Mouse (Mus musculus): ENCODE measurements around the gene Alg9.
A peak's percentile ranks its signal among the peaks of the same experiment; 100 is the strongest.
"Not testable (repeated sequence)": the region's sequence is repeated elsewhere in the genome, so short reads cannot be mapped to it uniquely, and the experiment has no call there.

The Alg9 gene

DNA sequence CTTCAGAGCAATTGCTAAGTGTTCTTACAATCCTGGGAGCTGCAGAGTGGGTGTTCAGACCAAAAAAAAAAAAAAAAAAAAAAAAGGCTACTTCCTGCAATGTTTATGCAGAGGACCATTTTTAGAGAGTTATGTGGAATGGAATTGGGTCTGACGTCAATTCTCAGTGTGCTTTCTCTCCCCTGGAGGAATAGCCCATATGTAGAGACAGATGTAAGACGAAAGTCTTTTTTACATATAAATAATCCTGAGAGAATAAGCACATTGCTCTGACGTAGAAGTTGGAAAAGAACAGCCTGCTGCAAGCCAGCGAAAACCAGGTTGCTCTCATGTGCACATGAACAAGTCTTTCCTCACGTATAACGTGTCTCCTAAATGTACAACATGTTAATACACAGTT lies 44.9 kb downstream of the Alg9 start:
- DNase-seq: no peak

DNA sequence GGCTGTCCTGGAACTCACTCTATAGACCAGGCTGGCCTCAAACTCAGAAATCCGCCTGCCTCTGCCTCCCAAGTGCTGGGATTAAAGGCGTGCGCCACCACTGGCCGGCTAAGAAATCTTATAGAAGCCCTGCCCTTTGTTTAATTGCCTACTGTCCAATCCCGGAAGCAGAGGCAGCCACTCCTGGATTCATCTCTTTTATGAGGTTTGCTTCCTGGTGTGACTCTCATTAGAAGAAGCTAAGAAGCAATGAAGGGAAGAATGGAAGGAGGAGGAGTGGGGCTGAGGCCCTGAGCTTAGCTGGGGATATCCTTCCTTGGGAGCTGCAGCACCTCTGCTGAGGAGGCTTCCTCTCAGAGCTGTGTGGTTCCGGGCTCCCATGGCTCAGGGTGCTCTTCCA lies 46.8 kb downstream of the Alg9 start:
- DNase-seq: no peak

DNA sequence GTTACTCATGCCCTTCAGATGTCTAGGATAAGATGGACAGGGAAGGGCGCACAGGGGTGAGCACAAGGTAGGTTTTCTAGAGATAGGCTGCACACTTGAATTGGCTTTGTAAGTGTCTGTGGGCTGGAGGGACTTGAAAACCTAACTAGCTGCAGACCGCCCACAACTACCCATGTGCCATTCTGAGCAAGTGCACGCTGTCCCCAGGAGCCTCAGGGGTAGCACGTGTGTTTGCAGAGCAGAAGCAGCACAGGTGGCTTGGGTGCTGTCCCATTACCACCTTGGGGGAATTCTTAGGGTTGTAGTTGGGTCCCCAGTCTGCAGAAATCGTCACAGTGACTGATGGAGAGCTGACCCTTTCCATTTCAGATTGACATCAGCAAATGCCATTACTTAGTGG lies 47.4 kb downstream of the Alg9 start:
- DNase-seq: no peak

DNA sequence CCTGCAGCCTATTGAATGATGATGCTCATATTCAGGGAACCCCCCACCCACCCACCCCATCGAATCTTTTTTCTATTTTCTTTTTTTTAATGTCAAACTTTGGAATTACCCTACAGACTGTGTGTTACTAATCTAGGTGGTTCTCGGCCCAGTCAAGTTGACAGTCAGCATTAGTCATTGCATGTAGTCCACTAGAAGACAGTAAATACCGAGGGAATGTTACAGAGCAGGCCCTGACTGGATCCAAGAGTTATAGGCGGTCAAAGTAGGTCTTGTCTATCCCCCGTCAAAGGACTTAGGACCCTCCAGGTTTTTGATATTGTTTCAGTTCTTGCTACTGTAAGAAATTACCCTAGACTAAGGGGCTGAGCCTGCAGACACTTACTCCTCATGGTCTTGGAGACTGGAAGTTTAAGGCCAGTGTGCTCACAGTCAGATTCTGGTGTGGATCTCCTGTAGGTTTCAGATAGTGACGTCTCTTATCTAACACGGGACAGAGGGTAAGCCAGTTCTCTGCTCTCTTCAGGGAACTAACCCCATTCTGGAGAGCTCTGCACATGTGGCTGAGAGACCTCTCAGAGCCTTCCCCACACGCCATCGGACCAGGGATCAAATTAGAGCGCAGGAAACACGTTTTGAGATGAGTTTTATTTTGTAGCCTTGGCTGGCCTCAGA lies 49.1 kb downstream of the Alg9 start:
- no peak for DNase-seq

DNA sequence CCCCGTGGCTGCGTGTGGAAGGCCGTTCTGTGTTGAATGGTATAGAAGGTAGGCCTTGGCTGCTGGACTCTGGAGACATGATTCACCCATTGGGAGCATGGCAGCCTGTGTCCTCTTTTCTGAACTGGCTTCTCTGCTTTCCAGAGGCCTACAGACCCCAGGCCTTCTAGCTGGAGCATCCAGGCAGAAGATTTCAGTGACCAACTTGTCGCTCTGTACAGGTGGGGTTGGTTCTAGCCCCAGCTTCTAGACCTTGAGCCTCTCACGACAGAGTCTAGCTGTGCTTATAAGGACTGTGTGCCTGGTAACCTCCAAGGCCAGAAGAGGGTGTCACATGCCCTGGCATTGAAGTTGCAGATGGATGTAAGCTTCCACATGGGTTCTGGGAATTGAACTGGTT lies 56.7 kb downstream of the Alg9 start:
- no peak for DNase-seq

DNA sequence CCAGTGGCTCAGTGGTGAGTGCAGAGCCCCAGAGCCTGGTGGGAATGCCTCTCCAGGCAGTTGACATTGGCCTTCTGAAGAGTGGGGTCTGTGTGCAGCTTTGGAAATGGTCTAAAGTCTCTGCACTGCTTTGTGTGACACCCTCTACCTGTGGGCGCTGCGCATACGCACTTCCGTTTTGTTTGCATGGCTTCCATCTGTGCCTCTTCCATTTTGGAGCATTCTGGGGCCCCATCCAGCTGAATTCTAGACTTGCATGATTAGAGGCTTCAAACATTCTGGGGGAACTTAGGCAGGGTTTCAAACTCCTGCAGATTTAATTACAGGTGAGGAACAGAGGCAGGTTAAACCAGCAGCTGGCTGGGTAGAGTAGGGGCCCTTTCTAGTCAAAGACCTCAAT lies 57.3 kb downstream of the Alg9 start:
- no peak for DNase-seq

DNA sequence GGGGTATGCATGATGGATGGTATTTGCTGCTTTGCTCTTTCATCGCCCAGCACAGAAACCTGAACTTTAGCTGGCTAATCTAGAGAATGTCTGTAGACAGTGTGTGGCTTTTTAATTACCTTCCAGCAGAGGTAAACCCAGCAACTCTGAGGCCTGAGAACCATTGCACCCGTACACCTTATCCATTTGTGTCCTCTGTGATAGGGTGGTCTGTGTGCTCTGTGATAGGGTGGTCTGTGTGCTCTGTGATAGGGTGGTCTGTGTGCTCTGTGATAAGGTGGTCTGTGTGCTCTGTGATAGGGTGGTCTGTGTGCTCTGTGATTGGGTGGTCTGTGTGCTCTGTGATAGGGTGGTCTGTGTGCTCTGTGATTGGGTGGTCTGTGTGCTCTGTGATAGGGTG lies 57.8 kb downstream of the Alg9 start:
- DNase-seq: not testable (repeated sequence)

DNA sequence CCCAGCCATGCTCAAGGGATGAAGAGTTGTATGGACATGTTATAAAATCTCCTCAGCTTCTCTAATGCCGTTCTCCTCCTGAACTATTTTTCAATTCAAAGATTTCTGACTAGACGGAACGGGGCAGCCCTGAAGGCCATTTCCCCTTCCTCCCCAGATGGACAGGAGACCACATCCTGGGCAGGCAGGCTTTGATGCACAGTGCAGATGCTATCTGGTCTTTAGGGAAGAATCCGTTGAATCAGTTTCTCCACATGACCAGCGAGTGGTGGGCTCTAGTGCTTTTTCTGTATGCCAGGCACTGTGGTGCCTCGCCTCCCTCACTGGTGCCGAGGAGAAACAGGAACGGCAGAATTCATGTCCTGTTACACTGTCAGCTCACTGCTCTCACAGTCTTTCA lies 59.0 kb downstream of the Alg9 start:
- no peak for DNase-seq

DNA sequence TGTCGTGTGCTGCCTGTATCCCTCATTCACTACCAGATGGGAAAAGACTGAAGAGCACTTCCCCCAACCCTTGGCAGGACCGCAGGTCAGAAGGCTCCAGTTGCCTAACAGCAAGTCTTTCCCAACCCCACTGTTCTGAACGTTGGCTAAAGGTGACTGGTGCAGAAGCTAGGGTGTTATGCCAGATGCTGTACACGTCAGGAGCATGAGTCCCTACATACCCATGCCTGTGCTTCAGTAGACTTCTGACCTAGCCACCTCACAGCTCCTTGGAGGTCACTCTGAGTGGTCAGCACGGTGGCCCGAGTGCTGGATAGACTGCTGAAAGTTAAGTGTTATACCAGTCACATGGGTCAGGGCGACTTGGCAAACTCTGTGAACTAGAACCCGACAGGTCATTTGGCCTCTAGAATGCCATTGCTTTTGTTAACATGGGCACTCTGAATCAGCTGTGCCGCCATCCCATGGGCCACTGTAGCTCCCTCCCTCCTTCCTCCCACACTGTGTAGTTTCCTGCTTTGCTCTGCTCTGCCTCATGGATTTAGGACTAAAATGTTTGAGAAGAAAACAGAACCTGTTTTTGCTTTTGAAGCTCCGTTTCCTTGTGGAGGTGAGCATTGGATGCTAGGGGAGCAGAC lies 60.4 kb downstream of the Alg9 start:
- no peak for DNase-seq

DNA sequence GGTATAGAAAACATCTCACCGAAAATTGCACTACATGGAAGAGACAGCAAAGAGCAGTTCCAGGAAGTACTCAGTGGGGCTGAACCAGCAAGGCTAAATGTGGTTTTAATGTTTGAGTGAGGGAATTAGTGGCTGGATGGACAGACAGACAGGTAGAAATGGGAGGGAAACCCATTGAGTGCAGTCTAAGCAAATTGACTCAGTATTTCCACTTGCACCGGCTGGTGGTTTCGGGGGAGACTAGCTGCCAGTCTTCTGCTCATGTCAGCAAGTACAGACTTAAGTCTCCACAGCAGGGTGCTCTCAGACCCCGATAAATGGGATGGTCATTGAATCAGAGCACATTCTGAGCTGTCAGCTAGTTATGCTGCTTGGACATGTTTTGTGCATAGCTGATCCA lies 61.3 kb downstream of the Alg9 start:
- no peak for DNase-seq

DNA sequence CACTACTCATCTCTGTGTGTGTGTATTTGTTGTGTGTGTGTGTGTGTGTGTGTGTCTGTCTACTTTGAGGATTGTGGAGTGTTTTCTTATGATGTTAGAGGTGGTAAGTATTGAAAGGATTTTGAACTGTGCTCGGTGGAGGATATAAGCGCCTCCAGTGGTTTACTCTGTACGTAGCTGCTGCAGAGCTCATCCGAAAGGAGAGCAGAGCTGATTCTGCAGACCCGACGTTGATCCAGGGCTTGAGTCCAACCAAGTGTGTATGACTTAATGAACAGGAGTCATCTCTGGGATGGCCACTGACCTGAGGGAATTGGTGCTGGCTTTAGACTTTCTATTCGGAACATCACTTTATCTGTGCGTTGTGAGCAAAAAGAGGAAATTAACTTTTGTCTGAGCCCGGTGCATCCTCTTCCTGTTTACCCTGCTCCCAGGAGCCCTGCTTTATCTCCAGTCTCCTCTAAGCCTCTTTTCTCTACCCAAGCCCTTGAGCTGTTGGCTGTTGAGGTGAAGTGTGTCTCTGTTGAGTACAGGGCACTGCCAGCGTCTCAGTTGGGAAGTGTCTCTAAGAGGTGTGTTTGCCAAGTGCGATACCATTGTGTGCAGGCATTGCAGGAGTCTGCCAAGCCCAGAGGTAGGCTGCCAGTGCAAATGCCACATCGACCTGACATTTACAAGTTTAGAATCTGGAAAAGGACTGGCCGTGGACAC lies 66.4 kb downstream of the Alg9 start:
- peak; percentile 67 to 72 for DNase-seq

DNA sequence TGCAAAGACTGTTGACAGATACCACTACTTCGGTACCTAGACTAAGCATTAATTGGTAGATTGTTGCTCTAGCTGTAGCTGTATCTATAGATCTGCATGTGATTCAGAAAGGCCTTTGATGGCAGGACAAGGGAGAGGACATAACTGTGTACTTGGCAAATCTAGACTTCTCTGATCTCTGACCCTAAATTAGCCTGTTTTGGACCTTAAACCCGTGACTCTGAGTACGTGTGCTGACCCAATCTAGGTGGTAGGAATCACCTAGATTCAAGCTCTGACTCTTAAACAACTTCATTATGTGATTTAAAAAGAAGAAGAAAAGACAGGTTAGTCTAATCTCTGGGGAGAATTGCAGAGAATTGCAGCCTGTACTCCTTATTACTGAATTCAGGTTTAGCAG lies 70.3 kb downstream of the Alg9 start, which contains the start of gene Ppp2r1b:
Gene Ppp2r1b (plus strand): TSS at position 221 of the 400 bp plus-strand sequence.
- DNase-seq: no peak

DNA sequence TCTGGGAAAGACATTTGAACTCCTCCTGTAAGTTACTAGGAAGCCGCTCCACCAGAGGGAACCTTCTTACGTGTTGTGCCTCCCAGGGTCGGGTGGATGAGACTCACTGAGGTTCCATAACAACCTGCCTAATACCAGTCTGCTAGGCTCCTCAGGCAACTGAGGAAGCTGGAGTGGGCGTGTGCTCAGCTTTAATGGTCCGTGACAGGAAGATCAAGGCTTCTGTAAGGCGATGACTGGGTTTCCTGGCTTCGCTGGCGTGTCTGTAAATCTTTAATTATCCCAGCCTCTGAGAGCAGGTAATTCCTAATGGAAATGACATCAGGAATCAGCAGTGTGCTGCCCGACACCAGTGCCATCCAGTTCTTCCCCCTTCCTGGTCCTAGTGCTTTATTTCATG lies 70.7 kb downstream of the Alg9 start:
- no peak for DNase-seq

DNA sequence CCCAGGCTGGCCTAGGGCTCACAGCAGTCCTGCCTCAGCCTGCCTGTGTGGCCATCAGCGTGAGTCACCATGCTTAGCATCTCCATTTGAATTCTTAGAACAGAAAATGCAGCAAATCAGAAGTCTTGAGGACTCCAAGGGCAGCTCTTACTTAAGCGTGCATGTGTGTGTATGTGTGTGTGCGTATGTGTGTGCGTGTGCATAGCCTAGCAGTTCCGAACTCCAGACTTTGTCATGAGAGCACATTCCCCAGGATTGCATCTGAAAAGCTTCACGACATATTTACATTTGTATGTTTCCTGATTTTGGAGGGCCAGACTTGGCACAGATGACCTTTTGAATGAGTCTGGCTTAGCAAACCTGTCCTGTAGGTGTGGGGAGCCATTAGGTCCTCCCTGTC lies 72.3 kb downstream of the Alg9 start:
- no peak for DNase-seq

DNA sequence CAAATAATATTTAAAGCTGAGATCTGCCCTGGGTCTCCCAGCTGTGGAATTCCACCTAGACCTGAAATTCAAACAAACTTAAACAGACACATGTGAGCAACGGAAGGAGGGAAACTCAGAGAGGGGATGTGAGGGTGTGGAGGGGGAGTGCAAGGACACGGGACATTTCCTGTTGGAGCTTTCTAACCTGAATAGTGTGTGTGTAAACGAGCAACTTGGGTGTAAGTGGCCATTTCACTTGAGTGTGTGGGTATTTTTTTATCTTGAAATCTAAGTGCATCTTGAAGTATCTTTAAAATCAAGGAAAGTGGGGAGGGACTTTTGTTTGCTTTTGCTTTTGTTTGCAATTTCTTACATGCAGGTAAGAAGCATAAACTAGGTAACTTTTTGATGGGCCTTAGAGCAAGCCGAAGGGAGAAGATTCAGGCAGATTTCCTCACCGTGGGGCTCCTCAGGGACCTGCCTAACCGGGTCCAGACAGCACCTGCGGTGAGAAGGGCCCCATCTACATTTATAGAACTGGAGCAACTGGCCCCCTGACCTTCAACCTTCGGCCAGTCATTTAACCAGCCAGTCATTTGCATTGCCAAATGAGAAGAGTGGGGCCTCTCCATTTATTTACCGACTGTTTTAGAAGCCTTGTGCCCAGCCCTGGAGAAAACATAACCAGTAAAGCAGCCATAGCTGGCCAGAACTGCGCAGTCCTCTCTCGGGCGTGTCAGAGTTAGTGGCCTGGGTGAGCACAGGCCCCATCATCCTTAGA lies 73.0 kb downstream of the Alg9 start:
- no peak for DNase-seq

DNA sequence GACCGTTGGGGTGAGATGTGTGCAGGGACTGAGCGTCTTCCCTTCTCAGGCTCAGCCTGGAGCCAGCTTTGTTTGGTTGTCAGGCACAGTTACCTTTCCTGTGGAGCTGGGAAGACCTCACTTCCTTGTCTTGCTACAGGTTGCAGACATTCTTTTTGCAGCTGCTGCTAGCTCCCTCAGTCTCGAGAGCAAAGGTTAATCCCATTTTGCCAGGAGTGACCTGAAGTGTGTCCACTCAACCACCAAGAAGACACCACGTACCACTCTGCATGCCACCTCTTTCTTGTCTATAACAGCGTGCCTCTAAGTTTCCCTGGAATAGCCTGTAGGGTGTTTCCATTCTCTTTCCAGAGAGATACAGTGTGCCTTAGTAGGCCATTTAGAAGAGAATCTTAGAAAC lies 74.0 kb downstream of the Alg9 start:
- DNase-seq: no peak

DNA sequence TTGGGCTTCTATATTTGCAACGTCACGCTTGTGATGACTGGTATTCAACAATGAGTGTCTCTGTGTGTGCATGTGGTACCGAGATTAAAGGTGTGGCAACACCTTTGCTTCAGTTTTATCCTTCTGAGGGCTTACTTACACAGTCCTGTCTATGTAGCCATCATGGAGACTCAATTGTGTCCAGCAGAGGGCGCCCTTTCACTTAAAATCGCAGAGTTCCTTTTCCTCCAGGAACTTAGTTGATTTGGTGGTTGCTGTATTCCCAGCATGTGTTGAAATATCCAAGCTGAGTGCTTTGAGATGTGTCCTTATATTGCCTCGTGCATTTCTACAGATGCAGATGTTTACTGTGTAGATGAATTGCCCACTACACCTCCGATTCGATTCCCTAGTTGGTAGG lies 74.4 kb downstream of the Alg9 start:
- peak; percentile 93 to 95 for DNase-seq

DNA sequence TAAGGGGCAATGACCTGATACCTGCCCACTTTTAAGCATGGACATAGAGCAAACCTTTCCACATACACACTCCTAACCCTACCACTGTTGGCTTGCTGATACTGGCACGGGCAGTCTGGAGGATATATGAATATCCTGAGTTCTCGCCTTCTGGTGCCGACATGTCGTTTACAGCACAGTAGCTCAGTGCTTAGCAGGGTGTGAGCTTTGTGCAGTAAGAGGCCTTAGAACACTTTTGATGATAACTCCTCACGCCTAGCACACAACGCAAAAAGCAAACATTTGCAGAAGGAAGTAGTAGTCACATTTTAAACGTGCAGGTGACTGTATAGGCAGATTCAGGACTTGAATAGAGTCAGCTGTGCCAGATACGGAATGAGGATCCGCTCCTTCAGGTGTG lies 74.9 kb downstream of the Alg9 start:
- no peak for DNase-seq

DNA sequence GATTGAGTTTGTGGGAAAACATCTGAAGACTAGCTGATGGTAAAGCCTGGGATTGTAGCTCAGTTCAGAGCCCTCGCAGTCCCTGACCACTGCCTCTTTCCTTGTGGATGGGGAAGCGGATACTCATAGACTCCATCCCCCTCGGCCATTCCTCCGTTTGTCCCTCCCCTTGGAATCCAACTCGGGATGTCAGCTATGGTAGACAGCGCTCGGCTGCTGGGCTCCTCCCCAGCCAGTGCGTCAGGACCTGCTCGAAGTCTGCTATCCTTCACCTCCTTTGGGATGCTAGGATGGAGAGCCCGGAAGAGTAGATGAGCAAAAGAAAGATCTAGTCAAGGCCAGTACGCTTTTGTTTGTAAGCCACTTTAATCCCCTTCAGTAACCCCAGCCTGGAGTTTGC lies 75.5 kb downstream of the Alg9 start:
- DNase-seq: no peak

DNA sequence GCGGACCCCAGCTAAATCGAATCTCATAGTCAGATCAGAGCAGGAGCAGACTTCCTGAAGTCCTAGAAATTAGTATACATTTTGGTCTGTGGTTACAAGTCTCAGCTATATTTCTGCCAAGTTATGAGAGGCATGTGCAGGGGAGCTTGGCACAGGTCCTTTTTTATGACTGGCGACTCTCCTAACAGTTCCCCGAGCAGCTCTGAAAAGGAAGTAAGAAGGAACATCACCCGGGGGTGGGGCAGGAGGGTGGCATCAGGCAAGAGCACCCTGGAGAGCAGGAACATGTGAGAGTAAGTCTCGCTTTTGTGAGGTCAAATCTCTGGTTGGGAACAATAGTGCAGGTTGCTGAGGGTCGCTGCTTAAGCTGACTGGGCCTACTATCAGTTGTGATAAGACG lies 75.9 kb downstream of the Alg9 start:
- no peak for DNase-seq

DNA sequence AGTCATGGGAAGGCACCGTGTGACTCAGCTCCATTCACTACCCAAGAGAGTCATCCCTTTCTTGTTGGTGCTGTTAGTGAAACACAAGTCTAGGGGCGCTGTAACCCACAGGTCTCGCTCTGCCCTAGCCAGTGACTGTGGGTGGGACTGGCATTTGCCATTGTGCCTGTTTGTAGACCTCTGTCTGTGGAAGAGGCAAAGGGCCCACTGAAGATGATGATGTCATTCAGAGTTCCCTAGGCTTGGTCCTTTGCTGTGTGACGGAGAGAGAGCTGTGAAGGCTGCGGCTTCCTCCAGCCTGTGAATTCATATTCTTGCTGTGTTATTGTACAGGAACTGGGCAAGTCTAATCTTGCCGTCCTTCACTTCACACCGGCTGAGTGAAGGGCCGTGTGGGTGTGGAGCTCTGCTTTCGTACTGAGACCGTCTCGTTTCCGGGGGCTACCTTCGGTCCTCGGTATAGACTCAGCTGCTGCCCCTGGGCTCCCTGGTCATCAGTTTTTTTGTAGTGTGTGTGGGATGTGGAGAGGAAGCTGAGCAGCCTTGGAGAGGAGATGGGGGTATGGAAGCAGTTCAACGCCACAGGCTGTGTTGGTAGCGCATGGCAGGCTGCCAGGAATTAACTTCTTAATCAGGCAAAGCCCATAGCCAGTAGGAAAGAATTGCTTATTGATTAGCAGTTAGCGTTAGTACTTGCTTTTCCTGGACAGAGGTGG lies 78.0 kb downstream of the Alg9 start:
- DNase-seq: peak in 1 of 2 experiments; percentile 55

DNA sequence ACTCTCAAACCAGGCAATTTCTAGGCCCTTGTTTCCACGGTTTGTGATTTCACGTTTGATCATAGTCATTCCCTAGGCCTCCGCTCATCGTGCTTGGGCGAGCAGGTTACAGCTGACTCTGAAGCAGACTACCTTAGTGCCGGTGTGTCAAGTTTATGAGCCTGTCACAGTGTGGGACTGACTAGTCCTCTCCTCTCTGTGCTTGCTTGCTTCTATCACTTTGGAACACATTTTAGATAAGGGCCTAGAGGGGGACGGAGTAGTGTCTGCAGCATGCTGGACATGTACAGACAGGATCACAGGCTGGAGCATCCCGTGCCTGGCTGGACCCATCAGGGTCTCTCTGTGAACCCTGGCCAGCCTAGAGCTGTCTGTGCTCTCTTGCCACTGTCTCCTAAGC lies 79.6 kb downstream of the Alg9 start:
- no peak for DNase-seq
